8 mouse cellular contexts compared by ENCODE assay signal in genomic region chr19:41981595-41981927, GRCm38 (mm10). TPM values are rescaled to one million over a fixed set of nuclear protein-coding genes. Genes with fewer than 3 reads are reported as not detected.
DNase-seq lines count a peak whose midpoint lies in the region; ATAC-seq and TF ChIP-seq lines count a peak whose summit lies in the region.

TSS of gene Ubtd1 (plus strand) at chr19:41981763.

- no peaks in the 10 kb centered on the region for H3K9me3 ChIP-seq in heart, embryonic 12.5 days (replicated peaks)

- no peak for TF ChIP-seq POLR2A in bone marrow macrophage, adult 2 months (IDR thresholded peaks at IDR 0.05; ENCODE audit: borderline replicate concordance, low read depth, low read length)
- TF ChIP-seq POLR2A in myocyte (IDR thresholded peaks at IDR 0.05; ENCODE audit: insufficient read length, low read depth) = peak; percentile 53

- DNase-seq in left cerebral cortex, adult 18-20 months (ENCODE audit: low spot score in 2 of 2) = no peak
- DNase-seq in left cerebral cortex, adult 11 months (ENCODE audit: low spot score) = no peak
- DNase-seq in left cerebral cortex, postnatal 10 days (ENCODE audit: extremely low spot score in 1 of 2, low spot score in 2 of 2) = no peak
- no peak for DNase-seq in cerebellum, adult 9-10 months
- no peak for DNase-seq in Muller cell, postnatal 12 days (ENCODE audit: inconsistent ontology term)

- H3K9ac ChIP-seq in heart, embryonic 12.5 days = peak within 1 kb of the TSS; percentile 89

- H3K4me3 ChIP-seq in bone marrow macrophage, adult 2 months (ENCODE audit: insufficient read depth, low read length) = peak within 1 kb of the TSS; percentile 90
- peak within 1 kb of the TSS; percentile 68 for H3K4me3 ChIP-seq in heart, embryonic 12.5 days
- peak within 1 kb of the TSS; percentile 93 for H3K4me3 ChIP-seq in myocyte

- TF ChIP-seq CTCF in bone marrow macrophage, adult 2 months (IDR thresholded peaks at IDR 0.05; ENCODE audit: low read depth, low read length) = no peak

- peak within 1 kb of the TSS; percentile 75 for H3K27ac ChIP-seq in bone marrow macrophage, adult 2 months (ENCODE audit: insufficient read depth, low read depth, low read length)
- H3K27ac ChIP-seq in heart, embryonic 12.5 days (ENCODE audit: poor library complexity, severe bottlenecking) = peak within 1 kb of the TSS; percentile 87

- peaks cover 88% of the 10 kb centered on the region for H3K79me2 ChIP-seq in myocyte (ENCODE audit: control insufficient read depth, insufficient read depth)

- peak within 1 kb of the TSS; percentile 88 for H3K4me2 ChIP-seq in heart, embryonic 12.5 days
- H3K4me2 ChIP-seq in myocyte (ENCODE audit: low read depth) = peak within 1 kb of the TSS; percentile 90

- WGBS in heart, embryonic 12.5 days = 0% methylated on average over 33 of the region's 33 CpGs

- intact Hi-C loops in left cerebral cortex, postnatal 10 days (cut with DNase I) = loop anchor here (5.0 kb wide), 1 partner anchor 41 kb away; no protein-coding TSS in a partner anchor

- H3K27me3 ChIP-seq in heart, embryonic 12.5 days (replicated peaks) = no peaks in the 10 kb centered on the region
- no peaks in the 10 kb centered on the region for H3K27me3 ChIP-seq in myocyte (ENCODE audit: control insufficient read depth, insufficient read depth, insufficient read length)

- H3K4me1 ChIP-seq in bone marrow macrophage, adult 2 months (ENCODE audit: control insufficient read depth, insufficient read depth, low read length) = peaks cover 28% of the 10 kb centered on the region
- H3K4me1 ChIP-seq in heart, embryonic 12.5 days (replicated peaks) = peaks cover 16% of the 10 kb centered on the region

- peak within 1 kb of the TSS; percentile 62 for H3ac ChIP-seq in myocyte (ENCODE audit: control insufficient read depth, insufficient read length)

- no peak; the same call in 1 of the 2 replicates for ATAC-seq in heart, embryonic 12.5 days (ENCODE audit: insufficient number of reproducible peaks, low FRiP score)

- H3K36me3 ChIP-seq in heart, embryonic 12.5 days = no peaks in the 10 kb centered on the region
- peaks cover 3% of the 10 kb centered on the region for H3K36me3 ChIP-seq in myocyte (ENCODE audit: control insufficient read depth, insufficient read depth)

TF ChIP-seq in myocyte, 11 proteins besides CTCF, POLR2A, EP300 and RAD21:
- TF ChIP-seq TCF12 (IDR thresholded peaks at IDR 0.05; ENCODE audit: insufficient read depth, poor library complexity, severe bottlenecking) = no peak
- no peak for TF ChIP-seq MYOG (IDR thresholded peaks at IDR 0.05; ENCODE audit: control insufficient read depth in 1 of 3, insufficient read depth in 1 of 3, insufficient read length in 2 of 3, low read depth in 2 of 3)
- TF ChIP-seq SRF (IDR thresholded peaks at IDR 0.05; ENCODE audit: control insufficient read depth, insufficient read length, low read depth) = no peak
TF ChIP-seq in myocyte: peak in this region for 0.

RNA-seq across cellular contexts. Expression of gene Ubtd1, which starts in this region (rescaled TPM):
- 10 to 100 TPM; 12.0 to 12.2 TPM for total RNA-seq in left cerebral cortex, adult 18-20 months (2021)
- polyA plus RNA-seq in bone marrow macrophage, adult 2 months (2012; ENCODE audit: insufficient read depth, insufficient read length, missing spikeins) = 44.1 and 46.7 TPM in 2 replicates
- polyA plus RNA-seq in heart, embryonic 12.5 days (2016; fragmentation: Nextera tagmentation; extraction: Ambion mirVana) = 13.8 and 16.1 TPM in 2 replicates
- 10 to 100 TPM; 13.2 to 13.4 TPM for total RNA-seq in left cerebral cortex, postnatal 10 days (2021)
- 141 TPM for polyA plus RNA-seq in myocyte (2012; fragmentation: generic; extraction: Trizol)
